Mouse (Mus musculus) CH12.LX (cell line): Measurements from ENCODE around the gene Prr15l.

Experiments
- CTCF ChIP-seq, 2 experiments: IDR thresholded peaks in 1 of 2; conservative IDR thresholded peaks in 1 of 2; 2 replicates each; pipeline ENCODE4 v1.5.1; 2011 to 2012; ENCODE audit warnings: low read depth in 2 of 2, low read length in 2 of 2, improper control_type of control experiment in 1 of 2, inconsistent platforms in 1 of 2, mild to moderate bottlenecking in 1 of 2, moderate library complexity in 1 of 2
- E2F4 ChIP-seq: IDR thresholded peaks from 2 replicates; pipeline ENCODE4 v1.6.1; 2011; ENCODE audit warnings: low read depth, low read length, improper control_type of control experiment; ENCODE audit not compliant: insufficient replicate concordance
- EP300 ChIP-seq: IDR thresholded peaks from 2 replicates; pipeline ENCODE4 v1.6.1; 2011; ENCODE audit warnings: low read length, improper control_type of control experiment
- NELFE ChIP-seq: IDR thresholded peaks from 2 replicates; pipeline ENCODE4 v1.6.1; 2011; ENCODE audit warnings: low read depth, low read length, improper control_type of control experiment

- TF ChIP-seq EP300 (no peak), CTCF (conservative IDR thresholded peaks at IDR 0.05 in 1 of 2, IDR thresholded peaks at IDR 0.05 in 1 of 2; ENCODE audit: low read depth in 2 of 2, low read length in 2 of 2) (no peak), NELFE (no peak), E2F4 (no peak)
Observed at GRCm38 (mm10) chr11:96970341-96970740, 42.4 kb downstream of the Prr15l start.
